ENCODE assay signal across 9 mouse cellular contexts in the genomic region with DNA sequence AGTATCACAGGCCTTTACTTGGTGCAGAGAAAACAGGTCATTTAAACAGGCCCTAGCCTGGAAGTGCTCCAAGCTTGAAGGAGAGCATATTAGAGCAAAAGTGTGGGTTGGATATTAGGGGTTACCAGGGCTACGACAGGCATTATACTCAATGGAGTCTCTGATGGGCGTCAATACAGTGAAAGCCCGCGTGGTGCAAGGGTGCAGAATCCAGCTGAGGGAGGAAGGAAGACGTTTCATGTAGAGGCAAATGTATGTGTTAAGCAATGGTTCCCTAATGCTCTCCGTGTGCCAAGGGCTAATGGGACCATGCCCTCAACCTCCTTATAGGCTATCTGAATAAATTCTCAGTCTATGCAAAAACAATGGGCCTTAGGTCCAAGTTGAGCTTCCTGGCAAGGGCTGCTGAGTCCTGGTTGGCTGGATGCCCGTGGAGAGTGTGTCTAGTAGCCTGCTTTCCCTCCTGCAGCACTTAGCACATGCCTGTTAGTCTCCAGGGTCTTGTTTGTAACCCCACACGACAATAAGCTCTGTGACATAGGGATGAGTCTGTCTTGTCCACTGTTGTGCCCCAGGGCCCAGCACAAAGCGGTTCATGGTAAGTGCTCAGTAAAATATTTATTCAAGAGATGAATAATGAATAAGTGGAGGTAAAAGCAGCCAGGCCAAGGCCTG.
DNase-seq lines count a peak whose midpoint lies in the region; ATAC-seq and TF ChIP-seq lines count a peak whose summit lies in the region.
"Had no signal": no experiment of that assay in that cellular context is flagged by ENCODE, and none has a peak within 500 bp of the region (broad histone marks: within the 10 kb centered on the region; RNA-seq: fewer than 3 reads in every experiment).

No protein-coding gene starts in this region.

- H3K4me1 ChIP-seq in heart, embryonic 11.5 days (ENCODE audit: control insufficient read depth, insufficient read depth, low read length), result peaks cover 12% of the 10 kb centered on the region
- H3K4me1 ChIP-seq in lung, postnatal 0 days (ENCODE audit: insufficient read depth, low read depth, low read length), result peaks cover 15% of the 10 kb centered on the region; the same call in 1 of the 2 replicates

- H3K27ac ChIP-seq in heart, embryonic 11.5 days (ENCODE audit: low read depth, low read length), result no peak overlapping the region
- H3K27ac ChIP-seq in lung, postnatal 0 days (ENCODE audit: low read length), result peak overlapping the region; percentile 43; the same call in 1 of the 2 replicates

- 75% methylated on average over 9 of the region's 9 CpGs for WGBS in heart, embryonic 11.5 days (ENCODE audit: insufficient replicate concordance)
- WGBS in lung, postnatal 0 days, result 29% methylated on average over 9 of the region's 9 CpGs

- H3K4me3 ChIP-seq in heart, embryonic 11.5 days (ENCODE audit: low read depth, low read length), result no peak overlapping the region
- no peak overlapping the region for H3K4me3 ChIP-seq in lung, postnatal 0 days (ENCODE audit: low read depth, low read length)
- H3K4me3 ChIP-seq: erythroblast, embryonic 14.5 days had no signal

- no peaks in the 10 kb centered on the region for H3K9me3 ChIP-seq in heart, embryonic 11.5 days (replicated peaks; ENCODE audit: control insufficient read depth, low read length)
- no peaks in the 10 kb centered on the region for H3K9me3 ChIP-seq in lung, postnatal 0 days (ENCODE audit: low read length)

- intact Hi-C loops in heart, postnatal 25 days (cut with DNase I), result no loop called here
- intact Hi-C loops in heart, postnatal 10 days (cut with DNase I), result no loop called here

- no peak overlapping the region for H3K4me2 ChIP-seq in heart, embryonic 11.5 days
- no peak overlapping the region for H3K4me2 ChIP-seq in lung, postnatal 0 days (replicated peaks; ENCODE audit: low read depth, low read length)

- ATAC-seq in heart, embryonic 11.5 days (replicated peaks; ENCODE audit: insufficient number of reproducible peaks, low FRiP score, low TSS enrichment), result no peak
- peak; percentile 19 for ATAC-seq in lung, postnatal 0 days
- no peak for ATAC-seq in erythroblast, adult 5-6 weeks (replicated peaks; ENCODE audit: low FRiP score, poor library complexity, severe bottlenecking)

- no peak for TF ChIP-seq CTCF in lung, postnatal 0 days (IDR thresholded peaks at IDR 0.05)

- peak overlapping the region; percentile 34; the same call in 1 of the 2 replicates for H3K9ac ChIP-seq in heart, embryonic 11.5 days (ENCODE audit: low read depth, low read length)
- H3K9ac ChIP-seq in lung, postnatal 0 days (replicated peaks; ENCODE audit: low read depth), result no peak overlapping the region

- no peaks in the 10 kb centered on the region for H3K36me3 ChIP-seq in heart, embryonic 11.5 days (ENCODE audit: control insufficient read depth, insufficient read depth, low read length)
- H3K36me3 ChIP-seq in lung, postnatal 0 days (ENCODE audit: insufficient read depth, low read length), result no peaks in the 10 kb centered on the region

- TF ChIP-seq EP300 in lung, postnatal 0 days (IDR thresholded peaks at IDR 0.05), result no peak

- DNase-seq in heart, postnatal 25 days (ENCODE audit: low spot score), result no peak
- peak; percentile 74 for DNase-seq in brain, adult 2 months (ENCODE audit: low read depth, low spot score)
- DNase-seq in heart, postnatal 10 days, result peak; percentile 79 to 81
- peak; percentile 73 for DNase-seq in lung, postnatal 0 days (ENCODE audit: low spot score)
- no peak for DNase-seq in thymus, postnatal 10 days (ENCODE audit: low spot score in 2 of 2)
- no peak for DNase-seq in spleen, postnatal 36 days (ENCODE audit: low spot score in 2 of 2)

- no peaks in the 10 kb centered on the region for H3K27me3 ChIP-seq in heart, embryonic 11.5 days (ENCODE audit: control insufficient read depth, insufficient read depth, low read length)
- H3K27me3 ChIP-seq in lung, postnatal 0 days (replicated peaks; ENCODE audit: insufficient read depth, low read length), result no peaks in the 10 kb centered on the region

Comparison
In these comparisons a context has a peak if more than half of its experiments do, and no peak if none do; other contexts are left out.
1. DNase-seq: peak in brain, adult 2 months (single experiment), heart, postnatal 10 days (2 of 2) and lung, postnatal 0 days (single experiment); none in heart, postnatal 25 days (single experiment), thymus, postnatal 10 days (0 of 2) and spleen, postnatal 36 days (0 of 2).